Mouse (Mus musculus) hindlimb bud, embryonic 11.5 days (tissue): Measurements from ENCODE around the gene Acadm.

Experiments used
- DNase-seq: peaks from one replicate; pipeline ENCODE4 v3.0.0-alpha.2; 2012; ENCODE audit warnings: low read depth, low spot score; ENCODE audit errors: extremely low spot score

The Acadm gene

DNA sequence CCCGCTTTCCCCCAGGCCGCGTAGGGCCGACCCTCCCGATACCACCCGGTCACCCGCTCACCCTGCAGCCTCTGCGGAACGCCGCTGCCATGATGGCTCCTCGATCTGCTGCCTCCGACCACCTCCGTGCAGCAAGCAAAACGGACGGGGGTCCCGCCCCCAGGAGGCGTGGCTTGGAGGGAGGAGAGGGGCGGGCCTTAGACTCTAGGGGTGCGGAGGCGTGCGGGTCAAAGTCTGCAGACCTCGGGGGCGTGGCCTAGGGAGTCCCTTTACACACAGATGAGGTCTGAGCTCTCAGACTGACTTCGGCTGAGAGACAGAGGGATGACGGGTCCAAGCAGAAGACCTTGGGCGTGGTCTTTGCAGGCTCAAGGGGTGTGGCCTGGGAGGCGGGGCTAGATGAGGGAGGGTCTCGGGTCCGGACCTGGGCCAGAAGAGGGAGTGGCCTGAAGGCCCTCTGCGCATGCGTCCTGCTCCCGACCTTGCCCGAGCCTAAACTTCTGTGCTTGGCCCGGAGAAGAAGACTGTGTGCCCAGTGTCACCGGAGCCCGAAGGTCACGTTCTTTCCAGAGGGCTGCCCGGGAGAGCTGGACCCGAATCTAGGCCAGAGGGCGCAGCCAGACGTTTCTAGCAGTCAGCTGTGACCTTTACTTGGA lies at the start of gene Acadm:
Gene Acadm (minus strand): TSS at position 298 of the 656 bp plus-strand sequence.
- peak; percentile 94 for DNase-seq

DNA sequence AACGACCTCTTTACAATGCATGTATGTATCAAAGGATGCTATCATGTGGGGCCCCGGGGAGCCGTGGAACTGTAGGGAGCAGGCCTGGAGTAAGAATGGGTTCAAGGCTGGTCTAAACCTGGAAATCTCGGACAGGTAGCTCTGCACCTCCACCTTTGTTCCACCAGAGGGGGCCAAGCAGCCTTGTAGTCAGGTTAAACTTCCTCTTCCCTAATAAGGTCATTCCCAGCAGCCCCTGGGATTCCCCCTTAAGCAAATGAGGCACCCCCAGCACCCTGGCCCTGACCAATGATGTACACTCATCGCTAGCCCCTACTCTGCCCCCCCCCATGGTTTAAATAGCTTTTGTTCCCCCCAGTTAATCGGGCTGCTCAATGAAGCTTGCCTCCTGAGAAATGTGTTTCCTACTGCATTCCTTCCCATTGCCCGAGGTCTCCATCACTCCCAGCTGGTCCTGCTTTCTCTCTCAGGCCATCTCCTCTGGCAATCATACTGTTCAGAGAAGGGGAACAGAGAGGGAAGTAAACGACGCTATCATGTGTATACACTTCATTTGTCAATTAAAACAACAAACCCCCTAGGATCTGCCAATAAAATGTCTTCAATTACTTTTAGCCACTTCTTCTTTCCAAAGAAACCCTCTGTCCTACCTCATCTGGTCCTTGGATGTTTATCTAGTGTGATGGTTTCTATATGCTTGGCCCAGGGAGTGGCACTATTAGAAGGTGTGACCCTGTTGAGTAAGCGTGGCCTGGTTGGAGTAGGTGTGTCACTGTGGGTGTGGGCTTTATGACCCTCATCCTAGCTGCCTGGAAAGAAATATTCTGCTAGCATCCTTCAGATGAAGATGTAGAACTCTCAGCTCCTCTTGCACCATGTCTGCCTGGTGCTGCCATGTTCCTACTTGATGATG lies 40.3 kb upstream of the Acadm start:
- no peak for DNase-seq

DNA sequence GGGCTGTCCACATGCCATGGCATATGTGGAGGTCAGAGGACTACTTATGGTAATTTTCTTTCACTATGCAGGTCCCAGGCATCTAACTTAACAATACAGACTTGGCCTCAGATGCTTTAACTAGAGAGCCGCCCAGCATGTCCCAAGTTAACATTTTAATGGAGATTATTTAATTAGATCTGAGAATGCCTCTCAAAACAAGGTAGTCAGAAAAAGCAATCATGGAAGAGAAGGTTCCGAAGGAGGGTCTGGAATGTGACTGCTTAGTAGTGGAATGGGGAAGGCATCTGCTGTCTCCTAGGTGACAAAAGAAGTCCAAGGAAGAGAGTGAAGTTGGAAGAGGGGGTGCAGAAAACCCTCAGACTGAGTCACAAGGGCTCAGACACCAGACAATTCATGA lies 36.2 kb upstream of the Acadm start:
- DNase-seq = no peak

DNA sequence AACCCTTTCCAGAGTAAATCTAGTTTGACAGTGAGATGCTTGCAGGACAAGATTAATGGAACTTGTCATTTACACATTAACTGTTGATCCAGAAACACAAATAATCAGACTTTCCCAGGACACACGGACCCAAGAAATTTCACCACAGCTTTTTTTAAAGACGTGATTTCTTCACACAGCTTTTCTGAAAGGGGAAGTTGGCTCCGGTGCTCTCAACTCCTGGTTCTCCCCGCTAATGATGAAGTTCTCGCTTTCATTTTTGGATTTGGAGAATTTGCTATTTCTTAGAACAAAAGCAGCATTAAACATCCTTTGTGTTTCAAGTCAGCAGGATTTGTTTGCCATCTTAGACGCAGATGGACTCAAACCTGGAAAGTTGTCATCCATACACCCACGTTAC lies 31.4 kb upstream of the Acadm start:
- no peak for DNase-seq

DNA sequence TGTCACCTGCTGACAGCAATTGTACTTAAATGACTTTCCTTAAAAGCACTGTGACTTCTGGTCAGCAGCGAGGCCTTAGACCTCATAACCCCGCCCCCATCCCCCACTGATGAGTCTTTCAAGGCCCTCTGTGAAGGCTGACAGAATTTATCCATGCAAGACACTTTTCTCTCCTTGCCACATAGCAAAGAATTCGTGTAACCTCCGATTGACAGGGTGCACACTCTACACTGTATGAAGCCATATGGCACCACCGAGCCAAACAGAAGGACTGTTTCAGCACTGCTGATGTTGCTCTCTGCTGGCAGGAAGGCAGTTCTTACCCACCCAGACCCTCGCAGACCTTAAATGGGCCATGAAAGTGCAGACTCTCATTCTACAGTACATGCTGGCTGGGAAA lies 30.6 kb upstream of the Acadm start:
- DNase-seq = no peak

DNA sequence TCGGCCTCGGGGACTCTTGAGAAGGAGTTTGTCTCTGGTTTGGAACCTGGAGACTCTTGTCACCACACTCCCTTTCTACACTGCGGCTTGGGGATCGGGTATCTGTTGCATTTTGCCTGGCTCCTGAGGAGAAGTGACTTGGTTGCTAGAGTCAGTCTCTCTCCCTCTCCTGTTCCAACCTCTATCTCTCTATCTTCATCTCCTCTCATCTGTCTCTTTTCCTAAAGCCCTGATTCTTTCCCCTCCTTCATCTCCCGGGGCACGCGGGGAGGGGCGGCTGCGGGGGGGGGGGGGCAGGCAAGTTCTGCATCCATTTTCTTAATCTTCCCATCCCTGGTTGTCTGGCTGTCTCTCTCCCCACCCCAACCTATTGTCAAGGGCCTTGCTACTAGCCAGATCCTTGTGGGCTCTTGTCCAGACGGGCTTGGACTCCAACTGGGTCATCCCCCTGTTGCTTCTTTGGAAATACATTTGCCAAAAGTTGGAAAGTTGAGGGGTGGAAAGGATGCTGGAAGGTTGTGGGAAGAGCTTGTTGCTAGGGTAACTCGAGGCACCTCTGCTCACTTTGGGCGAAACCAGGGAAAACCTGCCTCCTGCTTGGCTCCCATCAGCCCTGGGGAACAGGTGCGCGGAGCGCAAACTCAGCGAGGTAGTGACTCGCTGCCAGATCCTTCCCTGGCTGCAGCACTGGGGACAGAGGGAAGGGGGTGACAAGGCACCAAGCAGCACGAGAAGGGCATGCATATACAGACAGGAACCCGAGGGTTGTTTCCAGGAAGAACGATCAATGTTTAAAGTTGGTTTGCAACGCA lies 29.7 kb upstream of the Acadm start:
- DNase-seq = no peak

DNA sequence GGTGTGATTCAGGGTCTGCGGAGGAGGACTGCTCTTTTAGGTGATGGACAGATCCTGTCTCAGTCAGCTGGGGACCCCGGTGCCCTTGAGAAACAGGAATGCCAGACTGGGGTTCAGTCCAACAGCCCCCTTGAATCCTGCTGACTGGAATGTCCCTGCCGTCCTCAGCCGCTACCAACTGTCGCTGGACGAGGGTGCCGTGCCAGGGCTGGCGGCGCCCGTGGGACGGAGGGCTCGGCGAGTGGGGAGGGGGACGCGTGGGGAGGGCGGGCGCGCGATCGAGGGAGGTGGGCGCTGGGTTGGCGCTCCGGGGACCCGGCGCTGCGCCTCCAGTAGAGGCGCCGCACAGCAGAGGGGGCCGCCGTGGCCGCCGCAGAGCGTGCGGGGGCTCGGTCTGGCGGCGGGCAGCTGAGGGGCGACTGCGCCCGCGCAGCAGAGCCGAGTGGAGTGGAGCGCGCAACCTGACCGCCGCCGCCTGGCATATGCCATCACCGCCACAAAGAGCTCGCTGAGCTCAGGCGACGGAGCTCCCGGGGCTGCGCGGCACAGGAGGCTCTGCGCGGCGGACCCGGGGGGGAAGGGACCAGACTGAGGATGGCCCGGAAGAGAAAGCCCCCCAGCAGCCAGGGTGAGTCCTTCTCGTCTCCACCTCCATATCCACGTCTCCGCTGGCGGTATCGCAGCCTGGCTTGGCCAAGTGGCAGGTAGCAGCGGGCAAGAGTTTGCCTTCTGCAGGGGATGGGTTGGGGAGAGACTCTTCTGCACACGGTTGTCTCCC lies 28.9 kb upstream of the Acadm start, which contains the start of gene Slc44a5:
Gene Slc44a5 (plus strand): TSS at position 266 of the 778 bp plus-strand sequence.
- DNase-seq = no peak

DNA sequence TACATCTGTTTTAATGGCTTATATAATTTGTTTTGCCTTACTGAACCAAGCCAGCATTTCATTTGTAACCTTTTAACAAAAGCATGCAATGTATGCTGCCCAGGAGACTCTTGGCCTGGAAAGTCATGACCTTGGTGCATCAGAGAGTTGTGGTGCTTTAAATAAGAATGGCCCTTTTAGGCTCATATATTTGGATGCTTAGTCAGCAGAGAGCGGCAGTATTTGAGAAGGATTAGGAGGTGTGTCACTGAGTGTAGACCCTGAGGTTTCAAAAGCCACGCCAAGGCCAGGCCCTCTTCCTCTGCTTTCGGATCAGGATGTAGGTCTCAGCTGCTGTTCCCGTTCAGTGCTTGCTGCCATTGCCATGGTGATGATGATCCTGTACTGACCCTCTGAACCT lies 25.0 kb upstream of the Acadm start:
- DNase-seq = no peak

DNA sequence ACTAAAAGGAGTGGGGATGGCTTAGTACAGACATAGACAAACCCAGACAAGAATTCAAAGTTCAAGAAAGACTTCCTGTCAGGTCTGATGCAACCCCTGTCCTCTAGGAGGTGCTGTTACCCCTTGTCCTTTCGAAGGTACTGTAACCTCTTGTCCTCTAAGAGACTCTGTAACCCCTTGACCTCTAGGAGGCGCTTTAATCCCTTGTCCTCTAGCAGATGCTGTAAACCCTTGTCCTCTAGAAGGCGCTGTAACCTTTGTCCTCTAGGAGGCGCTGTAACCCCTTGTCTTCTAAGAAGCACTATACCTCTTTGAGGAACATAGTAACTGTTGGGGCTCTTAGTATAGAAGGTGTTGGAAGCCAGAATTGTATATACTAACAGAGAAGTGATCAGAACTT lies 24.1 kb upstream of the Acadm start:
- DNase-seq = peak; percentile 46

DNA sequence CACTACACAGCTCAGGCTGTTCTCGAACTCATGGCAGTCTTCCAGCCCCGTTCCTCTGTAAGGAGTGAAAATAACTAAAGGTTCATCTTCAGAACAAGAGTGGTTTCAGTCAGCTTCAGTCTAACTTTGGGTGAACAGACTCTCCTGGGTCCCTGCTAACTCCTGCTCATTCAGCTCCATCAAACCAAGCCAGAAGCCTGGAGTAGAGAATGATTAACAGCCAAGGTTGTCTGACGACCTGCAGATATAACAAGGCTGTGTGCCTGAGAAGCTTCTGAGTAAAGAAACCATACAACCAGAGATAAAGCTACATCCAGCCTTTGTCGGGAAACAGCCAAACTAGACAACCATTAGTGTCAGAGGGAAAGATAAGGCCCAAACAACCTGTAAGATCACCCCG lies 23.0 kb upstream of the Acadm start:
- DNase-seq = no peak

DNA sequence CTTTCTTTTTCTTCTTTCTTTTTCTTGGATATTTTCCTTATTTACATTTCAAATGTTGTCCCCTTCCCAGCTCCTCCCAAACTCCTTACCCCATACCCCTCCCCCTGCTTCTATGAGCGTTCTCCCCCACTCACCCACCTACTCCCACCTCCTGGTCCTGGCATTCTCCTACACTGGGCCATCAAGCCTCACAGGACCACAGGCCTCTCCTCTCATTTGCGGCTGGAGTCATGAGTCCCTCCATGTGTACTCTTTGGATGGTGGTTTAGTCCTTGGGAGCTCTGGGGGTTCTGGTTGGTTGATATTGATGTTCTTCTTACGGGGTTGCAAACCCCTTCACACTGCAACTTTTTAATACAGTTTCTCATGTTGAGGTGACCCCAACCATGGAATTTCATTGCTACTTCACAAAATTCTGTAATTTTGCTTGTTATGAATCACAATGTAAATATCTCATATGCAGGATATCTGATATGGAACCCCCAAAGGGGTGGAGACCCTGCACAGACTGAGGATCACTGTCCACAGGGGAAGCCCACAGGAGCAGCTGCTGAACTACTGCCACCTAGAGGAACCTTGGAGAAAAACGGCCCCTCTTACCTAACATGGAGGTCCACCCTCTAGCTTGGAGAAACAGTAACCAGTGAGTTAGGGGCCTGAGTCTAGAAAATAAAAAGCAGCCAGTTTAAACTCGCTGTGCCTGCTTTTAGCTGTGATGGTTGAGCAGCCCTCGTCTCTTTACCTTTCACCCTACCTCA lies 17.4 kb upstream of the Acadm start:
- no peak for DNase-seq

DNA sequence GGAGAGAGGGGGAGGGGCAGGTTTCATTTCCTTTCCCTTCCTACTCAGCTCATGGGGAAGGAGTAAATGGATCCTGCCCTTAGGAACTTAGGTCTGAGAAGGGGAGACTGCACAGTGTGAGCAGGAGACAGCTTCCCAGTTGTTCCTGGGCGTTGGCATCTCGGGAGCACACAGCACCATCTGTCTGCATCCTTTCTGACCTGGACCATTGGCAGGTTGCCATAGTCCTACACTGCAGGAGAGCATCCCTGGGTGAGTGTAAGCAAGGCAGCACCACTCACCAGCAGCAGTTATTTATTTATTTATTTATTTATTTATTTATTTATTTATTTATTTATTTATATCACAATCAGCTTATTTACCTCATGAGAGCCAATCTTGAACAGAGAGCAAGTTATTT lies 16.5 kb upstream of the Acadm start:
- no peak for DNase-seq

DNA sequence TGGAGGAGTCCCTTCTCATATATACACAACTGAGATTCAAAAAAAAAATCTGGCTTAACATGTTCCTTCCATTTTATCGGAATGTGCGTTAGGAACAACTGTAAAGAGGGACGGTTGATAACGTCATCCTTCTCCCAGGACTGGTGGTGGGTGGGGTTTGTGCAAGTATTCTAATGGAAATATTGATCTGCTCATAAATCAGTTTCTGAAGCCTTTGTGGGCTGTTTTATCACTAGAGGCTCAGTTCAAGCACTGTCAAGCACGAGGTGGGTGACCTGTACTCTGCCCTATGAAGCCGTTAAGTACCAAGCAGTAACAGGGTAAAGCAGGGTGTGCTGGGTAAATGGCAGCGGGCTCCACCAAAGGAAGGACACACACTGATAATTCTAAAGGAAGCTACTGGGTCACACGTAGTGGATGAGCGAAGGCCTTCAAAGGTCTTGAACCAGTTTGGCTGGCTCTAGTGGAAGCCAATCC lies 15.3 kb upstream of the Acadm start:
- DNase-seq = no peak

DNA sequence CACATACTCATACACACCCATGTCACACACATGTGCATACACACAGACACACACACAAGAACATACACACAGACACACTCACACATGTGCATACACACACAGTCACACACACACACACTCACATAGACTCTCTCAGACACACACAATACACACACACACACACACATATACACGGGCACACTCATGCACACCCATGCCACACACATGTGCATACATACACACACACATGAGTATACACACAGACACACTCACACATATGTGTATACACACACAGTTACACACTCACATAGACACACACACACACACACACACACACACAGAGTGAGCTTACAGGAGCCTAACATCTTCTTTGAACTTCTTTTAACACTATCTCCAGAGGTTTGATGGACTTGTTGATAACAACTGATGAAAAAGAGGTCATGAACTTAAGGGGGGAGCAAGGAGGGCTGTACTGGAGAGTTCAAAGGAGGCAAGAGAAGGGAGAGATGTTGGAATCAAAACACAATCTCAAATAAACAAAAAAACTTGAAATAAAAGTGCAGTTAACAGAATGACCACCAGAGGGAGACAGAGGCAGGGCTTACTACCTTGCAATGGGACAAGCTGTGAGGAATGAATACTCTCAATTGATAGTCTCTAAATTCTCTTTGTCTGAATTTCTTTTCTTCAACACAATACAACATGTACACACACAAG lies 14.8 kb upstream of the Acadm start:
- no peak for DNase-seq

DNA sequence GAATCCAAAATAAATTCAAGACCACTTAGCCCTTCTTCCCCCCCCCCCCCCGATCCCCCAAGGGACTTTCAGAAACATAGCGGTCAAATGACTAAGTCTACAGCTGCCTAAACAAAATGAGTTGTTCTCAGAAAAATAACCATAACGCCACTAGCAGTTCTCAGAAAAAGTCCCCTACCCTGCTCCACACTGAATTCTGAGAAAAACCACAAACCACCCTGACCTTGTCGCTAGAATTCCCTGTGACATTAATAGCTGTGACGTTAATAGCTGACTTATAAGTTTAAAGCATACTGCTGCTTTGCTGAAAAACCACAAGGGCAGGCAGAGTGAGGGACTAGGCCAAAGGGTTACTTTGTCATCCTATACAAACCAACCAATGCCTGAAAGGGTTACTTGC lies 13.5 kb upstream of the Acadm start:
- no peak for DNase-seq

DNA sequence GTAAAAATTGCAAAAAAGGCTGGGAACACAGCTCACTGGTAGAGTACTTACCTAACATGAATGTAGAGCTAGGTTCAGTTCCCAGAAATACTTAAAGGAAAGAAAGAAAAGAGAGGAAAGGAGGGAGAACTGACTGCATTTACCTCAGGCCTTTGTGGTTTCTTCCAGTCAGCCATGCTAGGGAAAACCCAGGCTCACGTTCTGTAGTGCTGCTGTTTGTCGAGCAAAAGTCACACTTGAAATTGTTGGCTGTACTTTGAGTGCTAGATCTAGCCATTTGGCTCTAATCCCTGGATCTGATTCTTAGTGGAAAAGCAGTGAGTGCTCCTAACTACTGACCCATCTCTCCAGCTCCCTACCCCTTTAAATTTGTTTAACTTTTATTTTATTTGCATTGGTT lies 3.7 kb upstream of the Acadm start:
- DNase-seq = no peak

DNA sequence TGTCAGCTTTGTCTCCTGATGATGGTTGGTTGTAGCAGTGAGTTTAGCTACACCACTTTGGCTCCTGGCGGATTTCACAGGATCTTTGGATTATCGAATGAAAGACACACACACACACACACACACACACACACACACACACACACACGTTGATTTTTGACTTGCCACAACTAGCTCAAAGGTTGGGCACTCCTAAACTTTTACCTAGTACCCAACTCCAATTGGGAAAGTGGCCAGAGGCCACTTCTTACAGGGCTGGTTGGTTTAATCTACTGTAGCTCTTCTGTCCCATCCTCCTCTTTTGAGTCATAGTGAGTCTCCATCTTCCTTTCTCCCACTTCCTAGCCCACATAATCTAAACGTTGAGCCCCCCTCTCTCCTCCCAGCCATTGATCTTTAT lies 2.8 kb upstream of the Acadm start:
- DNase-seq = no peak

DNA sequence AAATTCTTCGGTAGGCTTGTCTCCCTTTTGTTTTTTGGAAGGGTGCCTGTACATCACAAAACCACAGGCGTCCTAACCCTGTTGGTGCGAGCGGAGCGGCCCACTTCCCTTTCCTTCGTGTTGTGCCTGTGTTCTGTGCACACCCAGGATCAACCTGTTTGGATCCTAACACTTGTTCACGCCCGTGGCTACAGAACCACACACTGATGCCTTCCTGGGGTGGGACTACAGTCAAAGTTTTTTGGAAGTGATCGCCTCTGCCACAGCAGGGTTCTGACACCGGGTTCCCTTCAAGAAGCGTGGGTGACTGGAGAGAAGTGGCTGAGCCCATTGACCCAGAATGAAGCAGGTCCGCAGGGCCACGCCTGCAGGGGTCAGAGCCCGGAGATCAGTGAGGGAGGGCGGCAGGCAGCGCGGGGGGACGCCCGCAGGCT lies 514 bp downstream of the Acadm start:
- no peak for DNase-seq

DNA sequence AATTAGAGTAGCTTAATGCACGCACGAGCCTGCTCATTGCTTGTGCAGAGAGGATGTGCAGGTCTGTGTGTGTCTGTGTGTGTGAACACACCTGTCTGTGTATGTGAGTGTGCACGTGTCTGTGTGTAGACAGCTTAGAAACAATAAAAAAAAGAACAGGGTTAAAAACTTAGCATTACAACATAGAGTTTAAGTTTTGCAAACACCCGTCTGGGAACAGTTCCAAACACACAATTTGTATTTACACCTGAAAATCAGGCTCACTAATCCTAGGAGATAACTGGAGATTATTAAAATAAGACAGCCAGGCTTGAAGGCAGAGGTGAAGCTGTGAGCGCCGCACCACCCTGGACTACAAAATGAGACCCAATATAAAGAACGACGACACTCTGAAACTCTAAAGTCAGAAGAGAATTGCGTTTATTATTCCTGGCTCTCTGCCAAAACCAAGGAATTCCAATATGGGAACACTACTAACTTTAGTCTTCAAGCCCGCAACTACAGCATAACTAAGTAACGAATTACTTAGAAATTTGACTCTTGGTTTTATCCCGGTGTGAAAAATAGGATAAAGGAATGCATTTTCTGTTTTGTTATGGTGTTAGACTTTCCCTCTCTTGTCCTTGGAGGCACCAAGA lies 1.3 kb downstream of the Acadm start:
- no peak for DNase-seq
